8 mouse cellular contexts compared by ENCODE assay signal in the genomic region with DNA sequence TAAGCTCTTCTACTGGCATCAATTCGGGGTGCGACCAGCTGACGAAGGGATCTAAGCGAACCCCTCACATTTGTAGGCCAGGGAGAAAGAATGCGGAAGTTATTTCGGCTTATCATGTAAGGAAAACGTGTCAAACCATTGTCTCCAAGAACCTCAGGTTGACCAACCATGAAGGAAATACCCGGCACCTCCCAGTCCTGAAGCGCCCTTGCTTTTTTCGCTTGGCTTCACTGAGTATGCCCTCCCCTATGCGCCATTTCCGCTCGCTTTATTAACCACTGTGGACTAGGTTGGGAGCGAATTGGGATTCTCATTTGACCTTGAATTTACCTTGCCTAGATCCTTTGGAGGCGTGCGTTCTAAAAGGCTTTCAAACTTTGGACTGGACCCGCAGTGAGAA. TPM values are rescaled to one million over a fixed set of nuclear protein-coding genes. Genes with fewer than 3 reads are reported as not detected.
DNase-seq lines count a peak whose midpoint lies in the region; ATAC-seq and TF ChIP-seq lines count a peak whose summit lies in the region.

No protein-coding gene starts in this region.

- H3K36me3 ChIP-seq in ES-E14 (ENCODE audit: control insufficient read depth, insufficient read depth, low read length, poor library complexity, severe bottlenecking) = no peaks in the 10 kb centered on the region
- H3K36me3 ChIP-seq in embryonic facial prominence, embryonic 12.5 days = no peaks in the 10 kb centered on the region
- no peaks in the 10 kb centered on the region for H3K36me3 ChIP-seq in hindbrain, embryonic 10.5 days
- no peaks in the 10 kb centered on the region for H3K36me3 ChIP-seq in limb, embryonic 12.5 days
- no peaks in the 10 kb centered on the region for H3K36me3 ChIP-seq in midbrain, embryonic 13.5 days

- H3K9me3 ChIP-seq in ES-E14 (ENCODE audit: control insufficient read depth, insufficient read depth, low read depth, low read length) = no peaks in the 10 kb centered on the region
- no peaks in the 10 kb centered on the region for H3K9me3 ChIP-seq in embryonic facial prominence, embryonic 12.5 days
- H3K9me3 ChIP-seq in hindbrain, embryonic 10.5 days = no peaks in the 10 kb centered on the region
- no peaks in the 10 kb centered on the region for H3K9me3 ChIP-seq in limb, embryonic 12.5 days
- H3K9me3 ChIP-seq in midbrain, embryonic 13.5 days = no peaks in the 10 kb centered on the region

- peak; percentile 34 for DNase-seq in gastrocnemius, adult 2 months
- no peak for DNase-seq in gastrocnemius, postnatal 36 days
- DNase-seq in ES-E14 (ENCODE audit: low read depth, low spot score) = peak; percentile 28
- no peak for DNase-seq in hindbrain, embryonic 10.5 days (ENCODE audit: low spot score)
- DNase-seq in right cerebral cortex, postnatal 4 days = no peak

- no peaks in the 10 kb centered on the region for H3K27me3 ChIP-seq in embryonic facial prominence, embryonic 12.5 days
- H3K27me3 ChIP-seq in hindbrain, embryonic 10.5 days (ENCODE audit: insufficient read depth, poor library complexity, severe bottlenecking) = no peaks in the 10 kb centered on the region
- H3K27me3 ChIP-seq in limb, embryonic 12.5 days = 0 out of 2 replicates have a peak, but pooled peaks cover 3% of the 10 kb centered on the region
- H3K27me3 ChIP-seq in midbrain, embryonic 13.5 days = no peaks in the 10 kb centered on the region

- H3K27ac ChIP-seq in gastrocnemius, adult 2 months = peak overlapping the region; percentile 93
- peak overlapping the region; percentile 91 for H3K27ac ChIP-seq in ES-E14 (ENCODE audit: insufficient read depth, low read depth, low read length, poor library complexity, severe bottlenecking)
- peak overlapping the region; percentile 81 for H3K27ac ChIP-seq in embryonic facial prominence, embryonic 12.5 days
- peak overlapping the region; percentile 90 for H3K27ac ChIP-seq in hindbrain, embryonic 10.5 days
- H3K27ac ChIP-seq in limb, embryonic 12.5 days = peak overlapping the region; percentile 79; the same call in 1 of the 2 replicates
- H3K27ac ChIP-seq in midbrain, embryonic 13.5 days = peak overlapping the region; percentile 88

- H3K9ac ChIP-seq in ES-E14 (ENCODE audit: insufficient read depth, low read depth, low read length, poor library complexity, severe bottlenecking) = peak overlapping the region; percentile 81
- H3K9ac ChIP-seq in embryonic facial prominence, embryonic 12.5 days = peak overlapping the region; percentile 54
- H3K9ac ChIP-seq in limb, embryonic 12.5 days (replicated peaks) = peak overlapping the region; percentile 65
- H3K9ac ChIP-seq in midbrain, embryonic 13.5 days (replicated peaks) = peak overlapping the region; percentile 67

- intact Hi-C loops in gastrocnemius, adult 2 months (cut with DNase I) = loop anchor here (2.0 kb wide), 1 partner anchor 204 kb away; no protein-coding TSS in a partner anchor
- intact Hi-C loops in gastrocnemius, postnatal 36 days (cut with DNase I) = loop anchor here (10.0 kb wide), 1 partner anchor 202 kb away; the partner anchor contains the start of gene Tab3

- in situ Hi-C loops in ES-E14 (cut with MboI; ENCODE audit: low sequenced_read_pairs in 2 of 2, unreplicated experiment in 2 of 2) = no loop called here

- peak; percentile 45 for ATAC-seq in embryonic facial prominence, embryonic 12.5 days (ENCODE audit: insufficient number of reproducible peaks, insufficient read depth, low FRiP score, low TSS enrichment)
- peak; percentile 60; the same call in 1 of the 2 replicates for ATAC-seq in limb, embryonic 12.5 days (ENCODE audit: insufficient number of reproducible peaks, insufficient read depth, low FRiP score, low TSS enrichment, low read depth)
- peak; percentile 51 for ATAC-seq in midbrain, embryonic 13.5 days

- TF ChIP-seq CTCF in gastrocnemius, adult 2 months (IDR thresholded peaks at IDR 0.05) = no peak

- H3K4me2 ChIP-seq in embryonic facial prominence, embryonic 12.5 days (replicated peaks) = peak overlapping the region; percentile 43
- H3K4me2 ChIP-seq in limb, embryonic 12.5 days = peak overlapping the region; percentile 39
- peak overlapping the region; percentile 49 for H3K4me2 ChIP-seq in midbrain, embryonic 13.5 days (replicated peaks)

- WGBS in embryonic facial prominence, embryonic 12.5 days = 21% methylated on average over 17 of the region's 17 CpGs
- WGBS in hindbrain, embryonic 10.5 days = 27% methylated on average over 17 of the region's 17 CpGs
- 19% methylated on average over 17 of the region's 17 CpGs for WGBS in limb, embryonic 12.5 days
- 29% methylated on average over 17 of the region's 17 CpGs for WGBS in midbrain, embryonic 13.5 days

- H3K4me1 ChIP-seq in ES-E14 (ENCODE audit: control insufficient read depth in 2 of 2, insufficient read depth in 2 of 2, low read length in 2 of 2, poor library complexity in 1 of 2) = 0 out of 4 replicates have a peak, but pooled peaks cover 0 to 2% of the 10 kb centered on the region in 2 experiments
- H3K4me1 ChIP-seq in embryonic facial prominence, embryonic 12.5 days = no peaks in the 10 kb centered on the region
- no peaks in the 10 kb centered on the region for H3K4me1 ChIP-seq in hindbrain, embryonic 10.5 days (replicated peaks)
- H3K4me1 ChIP-seq in limb, embryonic 12.5 days (replicated peaks) = no peaks in the 10 kb centered on the region
- H3K4me1 ChIP-seq in midbrain, embryonic 13.5 days (replicated peaks) = no peaks in the 10 kb centered on the region

- H3K4me3 ChIP-seq in gastrocnemius, adult 2 months = peak overlapping the region; percentile 86
- peak overlapping the region; percentile 72 to 76 for H3K4me3 ChIP-seq in ES-E14 (ENCODE audit: insufficient read depth in 1 of 2, low read depth in 1 of 2, low read length in 2 of 2, poor library complexity in 1 of 2, severe bottlenecking in 1 of 2)
- H3K4me3 ChIP-seq in embryonic facial prominence, embryonic 12.5 days = peak overlapping the region; percentile 43
- peak overlapping the region; percentile 57 for H3K4me3 ChIP-seq in hindbrain, embryonic 10.5 days
- H3K4me3 ChIP-seq in limb, embryonic 12.5 days (replicated peaks) = peak overlapping the region; percentile 49
- peak overlapping the region; percentile 52 for H3K4me3 ChIP-seq in midbrain, embryonic 13.5 days (replicated peaks)

TF ChIP-seq in ES-E14, 5 proteins besides CTCF, POLR2A, EP300 and RAD21:
- TF ChIP-seq HCFC1 (IDR thresholded peaks at IDR 0.05; ENCODE audit: borderline replicate concordance, insufficient read depth, low read length) = no peak
- no peak for TF ChIP-seq ZNF384 (IDR thresholded peaks at IDR 0.05; ENCODE audit: low read depth, low read length)
- TF ChIP-seq ZC3H11A (IDR thresholded peaks at IDR 0.05; ENCODE audit: borderline replicate concordance, low read depth, low read length) = no peak
- TF ChIP-seq CHD2 (IDR thresholded peaks at IDR 0.05; ENCODE audit: low read depth, low read length) = no peak
- no peak for TF ChIP-seq MAFK (IDR thresholded peaks at IDR 0.05; ENCODE audit: insufficient read depth, low read depth, low read length)
TF ChIP-seq in ES-E14: peak in this region for 0.

RNA-seq across cellular contexts. Expression of gene Gk, which starts 0.5 kb away (rescaled TPM):
- 1 to 10 TPM; 1.5 to 2.1 TPM for total RNA-seq in gastrocnemius, adult 2 months (2021)
- total RNA-seq in gastrocnemius, postnatal 36 days (2021) = 1 to 10 TPM; 1.1 to 2.5 TPM
- total RNA-seq in ES-E14 (2012; rRNA removed) = 7.0 and 8.9 TPM in 2 replicates
- 6.4 and 6.8 TPM in 2 replicates for polyA plus RNA-seq in embryonic facial prominence, embryonic 12.5 days (2016; fragmentation: Nextera tagmentation; extraction: Ambion mirVana)
- polyA plus RNA-seq in hindbrain, embryonic 10.5 days (2016; fragmentation: Nextera tagmentation; extraction: Ambion mirVana) = 6.1 and 8.9 TPM in 2 replicates
- 5.3 and 6.8 TPM in 2 replicates for polyA plus RNA-seq in limb, embryonic 12.5 days (2016; fragmentation: Nextera tagmentation; extraction: Ambion mirVana)
- 7.8 and 8.0 TPM in 2 replicates for polyA plus RNA-seq in midbrain, embryonic 13.5 days (2015; fragmentation: Nextera tagmentation; extraction: Ambion mirVana)

Comparison
In these comparisons a context has a peak if more than half of its experiments do, and no peak if none do; other contexts are left out.
1. DNase-seq: peak in gastrocnemius, adult 2 months (single experiment) and ES-E14 (single experiment); none in gastrocnemius, postnatal 36 days (0 of 2), hindbrain, embryonic 10.5 days (single experiment) and right cerebral cortex, postnatal 4 days (single experiment).
2. Peak in every context shown above with its lines, with median percentiles within 50 percentile points of each other: H3K27ac ChIP-seq, H3K4me3 ChIP-seq, H3K9ac ChIP-seq, ATAC-seq and H3K4me2 ChIP-seq.